ENCODE assay signal across 12 mouse cellular contexts in genomic region chr2:38529582-38530152, GRCm38 (mm10). TPM values are rescaled to one million over a fixed set of nuclear protein-coding genes. Genes with fewer than 3 reads are reported as not detected.
DNase-seq lines count a peak whose midpoint lies in the region; ATAC-seq and TF ChIP-seq lines count a peak whose summit lies in the region.
"Had no signal": no experiment of that assay in that cellular context is flagged by ENCODE, and none has a peak within 500 bp of the region (broad histone marks: within the 10 kb centered on the region; RNA-seq: fewer than 3 reads in every experiment).

No protein-coding gene starts in this region.

- H3K27me3 ChIP-seq in heart, embryonic 10.5 days (ENCODE audit: insufficient read depth, poor library complexity, severe bottlenecking) = no peaks in the 10 kb centered on the region
- no peaks in the 10 kb centered on the region for H3K27me3 ChIP-seq in lung, embryonic 15.5 days
- H3K27me3 ChIP-seq in liver, embryonic 11.5 days (replicated peaks; ENCODE audit: control insufficient read depth, insufficient read depth, low read length) = no peaks in the 10 kb centered on the region
- H3K27me3 ChIP-seq: hindbrain, embryonic 15.5 days had no signal

- peaks cover 12% of the 10 kb centered on the region; the same call in 1 of the 2 replicates for H3K36me3 ChIP-seq in heart, embryonic 10.5 days
- no peaks in the 10 kb centered on the region for H3K36me3 ChIP-seq in lung, embryonic 15.5 days
- no peaks in the 10 kb centered on the region for H3K36me3 ChIP-seq in liver, embryonic 11.5 days (ENCODE audit: control insufficient read depth, insufficient read depth, low read length)
- H3K36me3 ChIP-seq: hindbrain, embryonic 15.5 days had no signal

- ATAC-seq in lung, embryonic 15.5 days (ENCODE audit: borderline replicate concordance, extremely low read depth, low FRiP score, low TSS enrichment) = no peak
- 0 out of 2 replicates have a peak, but pooled peaks have one; percentile 5 for ATAC-seq in liver, embryonic 11.5 days (replicated peaks; ENCODE audit: low FRiP score)
- ATAC-seq: CD4-positive, CD25-positive, alpha-beta regulatory T cell, adult 4 months had no signal

- H3K4me1 ChIP-seq in heart, embryonic 10.5 days = peaks cover 72% of the 10 kb centered on the region
- peaks cover 66% of the 10 kb centered on the region for H3K4me1 ChIP-seq in lung, embryonic 15.5 days
- peaks cover 40% of the 10 kb centered on the region for H3K4me1 ChIP-seq in lung, adult 2 months (ENCODE audit: control insufficient read depth, insufficient read depth, low read length)
- peaks cover 33% of the 10 kb centered on the region for H3K4me1 ChIP-seq in embryonic fibroblast, embryonic 13.5 days (ENCODE audit: control insufficient read depth, insufficient read depth, low read length)
- H3K4me1 ChIP-seq in liver, embryonic 11.5 days (replicated peaks; ENCODE audit: control insufficient read depth, insufficient read depth, low read length) = peaks cover 59% of the 10 kb centered on the region

- TF ChIP-seq POLR2A in lung, adult 2 months (IDR thresholded peaks at IDR 0.05; ENCODE audit: borderline replicate concordance, extremely low read depth, low read depth, low read length) = no peak
- no peak for TF ChIP-seq POLR2A in embryonic fibroblast, embryonic 13.5 days (IDR thresholded peaks at IDR 0.05; ENCODE audit: low read depth, low read length)

- TF ChIP-seq CTCF in lung, adult 2 months (IDR thresholded peaks at IDR 0.05; ENCODE audit: insufficient read depth, low read length) = no peak
- TF ChIP-seq CTCF in embryonic fibroblast, embryonic 13.5 days (IDR thresholded peaks at IDR 0.05; ENCODE audit: borderline replicate concordance, insufficient read depth, low read length) = no peak

- H3K4me3 ChIP-seq in heart, embryonic 10.5 days = no peak overlapping the region
- H3K4me3 ChIP-seq in lung, embryonic 15.5 days = no peak overlapping the region
- H3K4me3 ChIP-seq in lung, adult 2 months (replicated peaks; ENCODE audit: extremely low read depth, low read depth, low read length) = no peak overlapping the region
- H3K4me3 ChIP-seq in embryonic fibroblast, embryonic 13.5 days (ENCODE audit: insufficient read depth, low read length) = no peak overlapping the region
- H3K4me3 ChIP-seq in liver, embryonic 11.5 days (ENCODE audit: low read depth, low read length) = no peak overlapping the region
- H3K4me3 ChIP-seq: hindbrain, embryonic 15.5 days had no signal

- H3K4me2 ChIP-seq in lung, embryonic 15.5 days = no peak overlapping the region
- H3K4me2 ChIP-seq in liver, embryonic 11.5 days = no peak overlapping the region; the same call in 1 of the 2 replicates
- H3K4me2 ChIP-seq: hindbrain, embryonic 15.5 days had no signal

- 55% methylated on average over 14 of the region's 14 CpGs for WGBS in heart, embryonic 10.5 days
- WGBS in lung, embryonic 15.5 days = 65% methylated on average over 14 of the region's 14 CpGs
- 67% methylated on average over 14 of the region's 14 CpGs for WGBS in lung, adult 2 months
- 67% methylated on average over 14 of the region's 14 CpGs for WGBS in liver, embryonic 11.5 days

- H3K9ac ChIP-seq in lung, embryonic 15.5 days = no peak overlapping the region
- no peak overlapping the region for H3K9ac ChIP-seq in liver, embryonic 11.5 days (ENCODE audit: low read depth, low read length)
- H3K9ac ChIP-seq: hindbrain, embryonic 15.5 days had no signal

- no peaks in the 10 kb centered on the region for H3K9me3 ChIP-seq in heart, embryonic 10.5 days
- no peaks in the 10 kb centered on the region for H3K9me3 ChIP-seq in lung, embryonic 15.5 days
- no peaks in the 10 kb centered on the region for H3K9me3 ChIP-seq in liver, embryonic 11.5 days (ENCODE audit: control insufficient read depth, low read length)
- H3K9me3 ChIP-seq: hindbrain, embryonic 15.5 days had no signal

- DNase-seq in heart, embryonic 10.5 days (ENCODE audit: low spot score) = no peak
- DNase-seq in heart, adult 8-10 months (ENCODE audit: low spot score) = no peak
- DNase-seq in lung, adult 2 months = no peak
- DNase-seq in liver, embryonic 11.5 days (ENCODE audit: low spot score) = no peak
- DNase-seq in embryo, embryonic 11 days = no peak
- no peak for DNase-seq in layer of hippocampus, postnatal 36 days
- DNase-seq: adrenal gland, adult 8-10 months; spleen, adult 18-20 months had no signal

- peak overlapping the region; percentile 67; the same call in 1 of the 2 replicates for H3K27ac ChIP-seq in heart, embryonic 10.5 days
- H3K27ac ChIP-seq in lung, embryonic 15.5 days = peak overlapping the region; percentile 75; the same call in 1 of the 2 replicates
- H3K27ac ChIP-seq in embryonic fibroblast, embryonic 13.5 days (ENCODE audit: insufficient read depth, low read length) = 0 out of 2 replicates have a peak overlapping the region, but pooled peaks have one; percentile 42
- peak overlapping the region; percentile 46; the same call in 1 of the 2 replicates for H3K27ac ChIP-seq in liver, embryonic 11.5 days (ENCODE audit: low read depth, low read length)
- H3K27ac ChIP-seq: hindbrain, embryonic 15.5 days had no signal

RNA-seq across cellular contexts. Expression of gene Nek6, which starts 18.2 kb away (rescaled TPM):
- polyA plus RNA-seq in heart, embryonic 10.5 days (2016; fragmentation: Nextera tagmentation; extraction: Ambion mirVana) = 74.7 and 90.1 TPM in 2 replicates
- total RNA-seq in heart, adult 8-10 months (2022) = 1 to 10 TPM; 2.3 to 5.0 (median 2.7) TPM
- polyA plus RNA-seq in lung, embryonic 15.5 days (2015; fragmentation: Nextera tagmentation; extraction: Ambion mirVana) = 124 and 129 TPM in 2 replicates
- 25.8 and 27.6 TPM in 2 replicates for polyA plus RNA-seq in lung, adult 2 months (2012; rRNA removed)
- 38.1 and 52.3 TPM in 2 replicates for polyA plus RNA-seq in embryonic fibroblast, embryonic 13.5 days (2011; ENCODE audit: insufficient read length, low read depth, missing spikeins)
- polyA plus RNA-seq in liver, embryonic 11.5 days (2014; fragmentation: Nextera tagmentation; extraction: Ambion mirVana) = 64.9 and 66.2 TPM in 2 replicates
- 10 to 100 TPM; 40.8 to 42.7 TPM for total RNA-seq in layer of hippocampus, postnatal 36 days (2021)
